Mouse (Mus musculus) layer of hippocampus, postnatal 10 days (tissue): ENCODE measurements around the gene Tepp. TPM values are rescaled to one million over a fixed set of nuclear protein-coding genes. Genes with fewer than 3 reads are reported as not detected.

ENCODE experiments used
- DNase-seq, 2 experiments: peaks; one replicate each; pipeline ENCODE4 v3.0.0; 2021; ENCODE audit warnings: low spot score in 2 of 2
- total RNA-seq, 2 experiments: library from RNA; stranded (reverse); gene quantifications; 2 replicates each; pipeline ENCODE4 v1.2.3; 2021

Gene Tepp
- total RNA-seq, 2 experiments from 2014 or later, result 1.4 to 1.7 TPM

- no peak for DNase-seq
These were observed 51.9 kb downstream of the Tepp start for GRCm38 (mm10) chr8:95362272-95362671.

- DNase-seq, result no peak
These were observed 53.5 kb downstream of the Tepp start for GRCm38 (mm10) chr8:95363849-95364248.

GRCm38 (mm10) chr8:95369581-95370326, 59.4 kb downstream of the Tepp start:
- no peak for DNase-seq

GRCm38 (mm10) chr8:95373389-95374002, 63.1 kb downstream of the Tepp start:
- no peak for DNase-seq

GRCm38 (mm10) chr8:95374429-95374828, 64.1 kb downstream of the Tepp start:
- no peak for DNase-seq

GRCm38 (mm10) chr8:95375374-95375930, 65.1 kb downstream of the Tepp start:
- DNase-seq, result no peak

Other genes with a start within 250 kb of the Tepp start
- 10 to 100 TPM; 38.5 to 38.9 TPM for gene Katnb1, start 229.4 kb upstream of the Tepp start, total RNA-seq
- 10 to 100 TPM; 72.4 to 90.2 TPM for gene Kifc3, start 107.8 kb upstream of the Tepp start, total RNA-seq
- under 1 TPM; 0.87 to 0.91 TPM for gene Cngb1, start 4.0 kb upstream of the Tepp start, total RNA-seq
- 10 to 100 TPM; 18.1 to 19.4 TPM for gene Zfp319, start 21.4 kb downstream of the Tepp start, total RNA-seq
- gene Usb1, start 21.7 kb downstream of the Tepp start, total RNA-seq, result 10 to 100 TPM; 17.2 to 22.8 TPM
- 10 to 100 TPM; 41.2 to 42.5 TPM for gene Mmp15, start 41.7 kb downstream of the Tepp start, total RNA-seq
- 10 to 100 TPM; 64.1 to 67.9 TPM for gene Cfap20, start 124.3 kb downstream of the Tepp start, total RNA-seq
- 10 to 100 TPM; 73.8 to 80.8 TPM for gene Csnk2a2, start 179.5 kb downstream of the Tepp start, total RNA-seq
- gene Ccdc113, start 223.5 kb downstream of the Tepp start, total RNA-seq, result 1 to 10 TPM; 1.1 to 2.4 TPM